Mouse (Mus musculus) thymus, adult 2 months (tissue): ENCODE measurements around the gene Ccdc36.

Source experiments
- CTCF ChIP-seq: fragments of 200-500 bp; IDR thresholded peaks from 2 replicates; pipeline ENCODE4 v1.5.1; 2012; ENCODE audit warnings: mild to moderate bottlenecking, control low read depth, low read length, moderate library complexity, borderline replicate concordance; ENCODE audit not compliant: control insufficient read depth, poor library complexity, insufficient read depth; ENCODE audit errors: extremely low read depth
- POLR2A ChIP-seq: fragments of 200-500 bp; IDR thresholded peaks from 2 replicates; pipeline ENCODE4 v1.6.1; 2012; ENCODE audit warnings: mild to moderate bottlenecking, low read length, control low read depth, moderate library complexity; ENCODE audit not compliant: control insufficient read depth, poor library complexity, insufficient read depth; ENCODE audit errors: extremely low read depth

DNA sequence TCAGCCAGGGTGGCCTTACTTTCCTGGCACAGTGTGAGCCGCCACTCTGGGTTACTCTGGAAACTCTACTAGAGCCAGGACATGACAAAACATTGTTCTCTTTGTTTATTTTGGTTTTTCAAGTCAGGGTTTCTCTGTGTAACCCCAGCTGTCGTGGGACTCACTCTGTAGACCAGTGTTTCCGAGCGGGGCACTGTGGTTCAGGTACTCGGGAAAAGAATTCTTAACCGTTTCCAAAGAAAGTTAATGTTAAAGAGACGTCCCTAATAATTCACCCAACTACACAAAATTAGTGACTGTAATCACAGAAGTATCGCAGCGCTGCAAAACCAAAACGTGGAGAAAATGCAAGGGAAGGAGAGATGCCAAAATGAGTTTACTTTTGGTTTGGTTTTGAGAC is 39.7 kb downstream of the Ccdc36 start:
- TF ChIP-seq CTCF = no peak
- TF ChIP-seq POLR2A = no peak
